Mouse (Mus musculus): Measurements from ENCODE around the gene Nme8. TPM values are rescaled to one million over a fixed set of nuclear protein-coding genes. Genes with fewer than 3 reads are reported as not detected.

Gene Nme8
- polyA plus RNA-seq, 2 experiments = not detected

GRCm38 (mm10) chr13:19608120-19608519 is 89.5 kb downstream of the Nme8 start:
- Histone ChIP-seq H3K4me2 (replicated peaks; ENCODE audit: low read depth, low read length, severe bottlenecking) (no peak overlapping the region), H3K36me3 (ENCODE audit: control insufficient read depth, insufficient read depth, low read length) (no peaks in the 10 kb centered on the region), H3K27me3 (ENCODE audit: control insufficient read depth, insufficient read depth, low read length) (no peaks in the 10 kb centered on the region), H3K4me3 (replicated peaks; ENCODE audit: low read length) (no peak overlapping the region), H3K9me3 (ENCODE audit: control insufficient read depth, low read length) (no peaks in the 10 kb centered on the region), H3K4me1 (ENCODE audit: control insufficient read depth, insufficient read depth, low read length) (no peaks in the 10 kb centered on the region), H3K9ac (ENCODE audit: low read depth, low read length, severe bottlenecking) (no peak overlapping the region), H3K27ac (replicated peaks; ENCODE audit: low read depth, low read length) (no peak overlapping the region)
- TF ChIP-seq POLR2A (IDR thresholded peaks at IDR 0.05; ENCODE audit: borderline replicate concordance, extremely low read depth, insufficient read depth, insufficient read length) = no peak
- ATAC-seq (ENCODE audit: low FRiP score, low read depth) (no peak), DNase-seq (ENCODE audit: low spot score) (no peak)

DNA sequence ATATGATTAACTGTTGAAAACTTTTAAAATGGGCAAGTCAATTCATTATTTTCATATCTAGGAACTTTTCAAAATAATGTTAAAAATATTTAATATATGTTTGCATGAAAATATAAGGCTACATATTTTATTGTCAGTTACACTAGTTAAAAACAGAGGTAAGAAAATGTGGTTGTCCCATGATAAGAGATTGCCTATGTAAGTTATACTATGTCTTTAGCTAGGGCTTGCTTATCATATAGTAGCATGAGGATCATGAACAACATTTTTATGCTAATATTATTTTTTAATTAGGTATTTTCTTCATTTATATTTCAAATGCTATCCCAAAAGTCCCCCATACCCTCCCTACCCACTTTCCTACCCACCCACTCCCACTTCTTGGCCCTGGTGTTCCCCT is 92.7 kb downstream of the Nme8 start:
- H3K4me3 ChIP-seq (replicated peaks; ENCODE audit: low read length) = no peak overlapping the region
- no peak for ATAC-seq (ENCODE audit: low FRiP score, low read depth)
- H3K9me3 ChIP-seq (ENCODE audit: control insufficient read depth, low read length) = no peaks in the 10 kb centered on the region
- H3K9ac ChIP-seq (ENCODE audit: low read depth, low read length, severe bottlenecking) = no peak overlapping the region
- H3K27ac ChIP-seq (replicated peaks; ENCODE audit: low read depth, low read length) = no peak overlapping the region
- TF ChIP-seq POLR2A (IDR thresholded peaks at IDR 0.05; ENCODE audit: borderline replicate concordance, extremely low read depth, insufficient read depth, insufficient read length) = no peak
- H3K4me2 ChIP-seq (replicated peaks; ENCODE audit: low read depth, low read length, severe bottlenecking) = no peak overlapping the region
- H3K27me3 ChIP-seq (ENCODE audit: control insufficient read depth, insufficient read depth, low read length) = no peaks in the 10 kb centered on the region
- H3K36me3 ChIP-seq (ENCODE audit: control insufficient read depth, insufficient read depth, low read length) = no peaks in the 10 kb centered on the region
- no peak for DNase-seq (ENCODE audit: low spot score)
- H3K4me1 ChIP-seq (ENCODE audit: control insufficient read depth, insufficient read depth, low read length) = no peaks in the 10 kb centered on the region

- Histone ChIP-seq H3K27me3 (ENCODE audit: control insufficient read depth, insufficient read depth, low read length) (no peaks in the 10 kb centered on the region), H3K27ac (replicated peaks; ENCODE audit: low read depth, low read length) (no peak overlapping the region), H3K4me2 (replicated peaks; ENCODE audit: low read depth, low read length, severe bottlenecking) (no peak overlapping the region), H3K9ac (ENCODE audit: low read depth, low read length, severe bottlenecking) (no peak overlapping the region), H3K9me3 (ENCODE audit: control insufficient read depth, low read length) (no peaks in the 10 kb centered on the region), H3K4me1 (ENCODE audit: control insufficient read depth, insufficient read depth, low read length) (no peaks in the 10 kb centered on the region), H3K4me3 (replicated peaks; ENCODE audit: low read length) (no peak overlapping the region), H3K36me3 (ENCODE audit: control insufficient read depth, insufficient read depth, low read length) (no peaks in the 10 kb centered on the region)
- DNase-seq (ENCODE audit: low spot score) (no peak), ATAC-seq (ENCODE audit: low FRiP score, low read depth) (no peak)
- TF ChIP-seq POLR2A (IDR thresholded peaks at IDR 0.05; ENCODE audit: borderline replicate concordance, extremely low read depth, insufficient read depth, insufficient read length) = no peak
- WGBS = 89% methylated on average over 1 of the region's 1 CpGs
Observed at GRCm38 (mm10) chr13:19603719-19604118, 93.9 kb downstream of the Nme8 start.

DNA sequence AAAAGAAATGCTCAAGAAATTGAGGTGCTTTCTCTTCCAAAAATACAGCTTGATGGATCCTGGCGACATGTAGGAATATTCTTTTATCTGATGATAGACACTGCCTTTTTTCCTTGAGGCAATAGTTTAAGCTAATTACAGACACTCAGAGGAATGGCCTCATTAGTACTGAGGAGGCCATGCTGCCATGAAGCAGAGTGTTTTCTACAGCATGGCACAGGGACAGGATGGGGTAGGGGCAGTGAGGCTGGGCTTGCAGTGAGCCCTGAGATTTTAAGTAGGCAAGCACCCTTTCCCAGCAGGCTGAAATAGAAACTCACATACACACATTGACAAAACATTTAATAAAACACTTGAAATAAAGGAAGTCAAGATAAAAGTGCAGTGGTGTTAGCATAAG is 95.1 kb downstream of the Nme8 start:
- ATAC-seq (ENCODE audit: low FRiP score, low read depth) = no peak
- H3K36me3 ChIP-seq (ENCODE audit: control insufficient read depth, insufficient read depth, low read length) = no peaks in the 10 kb centered on the region
- no peak overlapping the region for H3K4me3 ChIP-seq (replicated peaks; ENCODE audit: low read length)
- H3K27ac ChIP-seq (replicated peaks; ENCODE audit: low read depth, low read length) = no peak overlapping the region
- 59% methylated on average over 1 of the region's 1 CpGs for WGBS
- H3K4me2 ChIP-seq (replicated peaks; ENCODE audit: low read depth, low read length, severe bottlenecking) = no peak overlapping the region
- no peaks in the 10 kb centered on the region for H3K4me1 ChIP-seq (ENCODE audit: control insufficient read depth, insufficient read depth, low read length)
- no peaks in the 10 kb centered on the region for H3K9me3 ChIP-seq (ENCODE audit: control insufficient read depth, low read length)
- no peak for TF ChIP-seq POLR2A (IDR thresholded peaks at IDR 0.05; ENCODE audit: borderline replicate concordance, extremely low read depth, insufficient read depth, insufficient read length)
- no peak overlapping the region for H3K9ac ChIP-seq (ENCODE audit: low read depth, low read length, severe bottlenecking)
- no peak for DNase-seq (ENCODE audit: low spot score)
- H3K27me3 ChIP-seq (ENCODE audit: control insufficient read depth, insufficient read depth, low read length) = no peaks in the 10 kb centered on the region

- Histone ChIP-seq H3K27ac (replicated peaks; ENCODE audit: low read depth, low read length) (no peak overlapping the region), H3K36me3 (ENCODE audit: control insufficient read depth, insufficient read depth, low read length) (no peaks in the 10 kb centered on the region), H3K4me2 (replicated peaks; ENCODE audit: low read depth, low read length, severe bottlenecking) (no peak overlapping the region), H3K9me3 (ENCODE audit: control insufficient read depth, low read length) (no peaks in the 10 kb centered on the region), H3K9ac (ENCODE audit: low read depth, low read length, severe bottlenecking) (no peak overlapping the region), H3K4me1 (ENCODE audit: control insufficient read depth, insufficient read depth, low read length) (no peaks in the 10 kb centered on the region), H3K4me3 (replicated peaks; ENCODE audit: low read length) (no peak overlapping the region), H3K27me3 (ENCODE audit: control insufficient read depth, insufficient read depth, low read length) (no peaks in the 10 kb centered on the region)
- ATAC-seq (ENCODE audit: low FRiP score, low read depth) (no peak), DNase-seq (ENCODE audit: low spot score) (no peak)
- WGBS = 81% methylated on average over 6 of the region's 6 CpGs
- TF ChIP-seq POLR2A (IDR thresholded peaks at IDR 0.05; ENCODE audit: borderline replicate concordance, extremely low read depth, insufficient read depth, insufficient read length) = no peak
Observed at GRCm38 (mm10) chr13:19599242-19599641, 98.4 kb downstream of the Nme8 start.

DNA sequence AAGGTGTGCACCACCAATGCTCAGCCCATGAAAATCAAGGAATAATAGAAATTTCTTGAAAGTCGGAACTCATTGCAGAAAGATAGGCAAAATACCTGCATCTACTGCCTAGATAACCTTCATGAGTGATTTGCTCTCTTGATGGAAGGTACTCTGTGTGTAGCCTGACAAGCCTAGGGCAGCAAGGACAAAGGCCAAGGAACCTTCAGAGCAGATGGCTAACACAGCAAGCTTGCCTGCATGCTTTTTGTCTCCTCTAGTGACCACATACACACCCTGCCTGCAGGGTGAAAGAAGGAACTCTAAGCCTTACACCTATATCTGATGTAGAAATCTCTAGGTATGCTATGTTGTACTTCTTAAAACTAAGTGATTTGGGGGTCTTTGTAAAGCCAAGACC is 102.5 kb downstream of the Nme8 start:
- Histone ChIP-seq H3K9me3 (ENCODE audit: control insufficient read depth, low read length) (no peaks in the 10 kb centered on the region), H3K36me3 (ENCODE audit: control insufficient read depth, insufficient read depth, low read length) (no peaks in the 10 kb centered on the region), H3K27ac (replicated peaks; ENCODE audit: low read depth, low read length) (no peak overlapping the region), H3K4me2 (replicated peaks; ENCODE audit: low read depth, low read length, severe bottlenecking) (no peak overlapping the region), H3K4me3 (replicated peaks; ENCODE audit: low read length) (no peak overlapping the region), H3K27me3 (ENCODE audit: control insufficient read depth, insufficient read depth, low read length) (no peaks in the 10 kb centered on the region), H3K9ac (ENCODE audit: low read depth, low read length, severe bottlenecking) (no peak overlapping the region), H3K4me1 (ENCODE audit: control insufficient read depth, insufficient read depth, low read length) (no peaks in the 10 kb centered on the region)
- no peak for ATAC-seq (ENCODE audit: low FRiP score, low read depth)
- WGBS = 89% methylated on average over 1 of the region's 1 CpGs
- no peak for TF ChIP-seq POLR2A (IDR thresholded peaks at IDR 0.05; ENCODE audit: borderline replicate concordance, extremely low read depth, insufficient read depth, insufficient read length)
- DNase-seq (ENCODE audit: low spot score) = no peak

Other genes with a start within 250 kb of the Nme8 start
- 12.4 and 13.1 TPM in 2 replicates for gene Epdr1, start 77.9 kb downstream of the Nme8 start, polyA plus RNA-seq (2012; rRNA removed)
- 16.3 and 16.5 TPM in 2 replicates for gene Epdr1, start 77.9 kb downstream of the Nme8 start, polyA plus RNA-seq (2014; fragmentation: Nextera tagmentation; extraction: Ambion mirVana)
- gene Sfrp4, start 74.7 kb downstream of the Nme8 start, polyA plus RNA-seq (2012; rRNA removed) = 6.7 and 6.9 TPM in 2 replicates
- gene Sfrp4, start 74.7 kb downstream of the Nme8 start, polyA plus RNA-seq (2014; fragmentation: Nextera tagmentation; extraction: Ambion mirVana) = 4.5 and 7.1 TPM in 2 replicates
- 0.20 and 0.30 TPM in 2 replicates for gene Gpr141, start 126.5 kb upstream of the Nme8 start, polyA plus RNA-seq (2012; rRNA removed)
- 0.59 and 0.94 TPM in 2 replicates for gene Gpr141, start 126.5 kb upstream of the Nme8 start, polyA plus RNA-seq (2014; fragmentation: Nextera tagmentation; extraction: Ambion mirVana)

Measured in limb, embryonic 14.5 days (tissue).